Mouse (Mus musculus) midbrain, postnatal 0 days (tissue): ENCODE measurements at regions not wholly inside any gene's neighbourhood (a gene's known extent, or its start where the extent isn't known, plus 50 kb on each side); places are given as distances from the start of the nearest gene placed in this dataset.

Source experiments
- ATAC-seq: fragments of 200-750 bp; cut with Nextera tagmentation; 2 replicates; pipeline ENCODE4 v1.8.0; 2017; ENCODE audit warnings: moderate number of reproducible peaks, mild to moderate bottlenecking, moderate TSS enrichment, moderate library complexity; ENCODE audit not compliant: low FRiP score
- DNase-seq: peaks from one replicate; pipeline ENCODE4 v3.0.0-alpha.2; 2015; ENCODE audit warnings: low spot score
- H3K27ac ChIP-seq: fragments of 300-500 bp; sonication (generic); 2 replicates; pipeline ENCODE4 v1.5.1; 2014; ENCODE audit warnings: low read depth, mild to moderate bottlenecking, low read length, mixed read lengths
- H3K27me3 ChIP-seq: fragments of 300-500 bp; sonication (generic); 2 replicates; pipeline ENCODE4 v1.6.1; 2014; ENCODE audit warnings: low read length, control low read depth, mixed read lengths; ENCODE audit not compliant: insufficient read depth
- H3K36me3 ChIP-seq: fragments of 300-500 bp; sonication (generic); 2 replicates; pipeline ENCODE4 v1.6.1; 2014; ENCODE audit warnings: low read length, control low read depth, mixed read lengths; ENCODE audit not compliant: insufficient read depth
- H3K4me1 ChIP-seq: fragments of 300-500 bp; sonication (generic); 2 replicates; pipeline ENCODE4 v1.6.1; 2014; ENCODE audit warnings: mild to moderate bottlenecking, control low read depth, antibody characterized with exemption, low read length, mixed read lengths; ENCODE audit not compliant: insufficient read depth
- H3K4me2 ChIP-seq: fragments of 300-500 bp; sonication (generic); 2 replicates; pipeline ENCODE4 v1.6.1; 2014; ENCODE audit warnings: low read depth, mild to moderate bottlenecking, low read length, mixed read lengths; ENCODE audit not compliant: poor library complexity, severe bottlenecking
- H3K4me3 ChIP-seq: fragments of 300-500 bp; sonication (generic); 2 replicates; pipeline ENCODE4 v1.5.1; 2014; ENCODE audit warnings: low read depth, mild to moderate bottlenecking, low read length, moderate library complexity
- H3K9ac ChIP-seq: fragments of 300-500 bp; sonication (generic); replicated peaks from 2 replicates; pipeline ENCODE4 v1.6.1; 2014; ENCODE audit warnings: mild to moderate bottlenecking, low read length, moderate library complexity, mixed read lengths; ENCODE audit not compliant: poor library complexity, severe bottlenecking
- H3K9me3 ChIP-seq: fragments of 300-500 bp; sonication (generic); 2 replicates; pipeline ENCODE4 v1.6.1; 2016; ENCODE audit warnings: low read length, control low read depth
- CTCF ChIP-seq: IDR thresholded peaks from 2 replicates; pipeline ENCODE4 v1.5.1; 2016; ENCODE audit warnings: antibody characterized with exemption, mild to moderate bottlenecking
- WGBS: fragments of 180-500 bp; shearing (Covaris S2); extraction: QIAGEN DNeasy Blood & Tissue Kit; methylation state at CpG from one replicate; pipeline ENCODE4 v1.1.7; 2014; 5-methylcytosine and 5-hydroxymethylcytosine counted together

GRCm38 (mm10) chr10:67484091-67484745 lies 51.1 kb upstream of the Egr2 start:
- Histone ChIP-seq H3K9me3 (no peaks in the 10 kb centered on the region), H3K4me1 (no peaks in the 10 kb centered on the region), H3K9ac (no peak overlapping the region), H3K27me3 (no peaks in the 10 kb centered on the region), H3K36me3 (no peaks in the 10 kb centered on the region), H3K4me2 (no peak overlapping the region), H3K27ac (no peak overlapping the region), H3K4me3 (no peak overlapping the region)
- 90% methylated on average over 3 of the region's 3 CpGs for WGBS
- DNase-seq (no peak), ATAC-seq (no peak)
- no peak for TF ChIP-seq CTCF
